Mouse (Mus musculus): Measurements from ENCODE around the gene Asb7. TPM values are rescaled to one million over a fixed set of nuclear protein-coding genes. Genes with fewer than 3 reads are reported as not detected.

Asb7 gene
- polyA plus RNA-seq, 1 experiment from 2014 or later = 13.7 TPM

DNA sequence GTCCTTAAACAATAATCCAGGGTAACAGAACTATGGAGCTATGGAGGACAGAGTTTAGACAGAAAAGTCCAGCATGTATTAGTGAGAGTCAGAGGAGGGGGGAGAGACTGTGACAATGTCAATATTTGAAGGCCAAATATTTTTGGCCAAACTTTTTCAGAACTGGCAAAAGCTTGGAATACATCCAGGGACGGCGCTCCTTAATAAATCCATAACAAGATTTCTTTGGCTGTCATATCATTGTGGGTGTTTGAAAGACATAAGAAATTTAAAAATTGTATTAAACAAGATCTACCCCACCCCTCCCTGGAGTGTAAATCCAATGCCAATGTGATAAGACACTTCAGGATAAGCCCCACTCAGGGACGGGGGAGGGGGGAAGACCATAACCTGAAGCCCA is 89.3 kb downstream of the Asb7 start:
- Histone ChIP-seq H3K4me2 (no peak overlapping the region), H3K9me3 (no peaks in the 10 kb centered on the region), H3K27me3 (no peaks in the 10 kb centered on the region), H3K4me3 (no peak overlapping the region), H3K9ac (no peak overlapping the region), H3K27ac (no peak overlapping the region), H3K36me3 (no peaks in the 10 kb centered on the region), H3K4me1 (no peaks in the 10 kb centered on the region)
- WGBS = 89% methylated on average over 3 of the region's 3 CpGs
- no peak for ATAC-seq (ENCODE audit: insufficient number of reproducible peaks, insufficient read depth, low FRiP score, low TSS enrichment, low read depth)

DNA sequence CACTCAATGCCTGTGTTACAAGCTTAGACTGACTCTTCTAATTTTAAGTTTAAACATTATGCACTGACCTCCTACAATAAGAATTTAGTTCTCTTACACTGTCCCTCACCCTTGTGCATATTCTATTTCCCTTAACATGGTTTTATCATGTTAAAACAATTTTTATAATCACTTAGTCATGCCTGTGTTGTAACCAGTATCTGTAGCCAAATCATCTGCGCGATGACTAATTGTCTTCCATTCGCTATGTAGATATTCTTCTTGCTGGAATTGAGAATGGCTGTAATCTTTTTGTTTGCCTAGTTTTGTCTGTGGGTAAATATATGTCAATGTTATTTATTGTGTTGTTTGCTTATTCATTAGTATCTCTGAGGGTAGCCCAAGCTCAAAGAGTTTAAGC is 91.5 kb downstream of the Asb7 start:
- H3K4me2 ChIP-seq = no peak overlapping the region
- no peak overlapping the region for H3K27ac ChIP-seq
- H3K9me3 ChIP-seq = no peaks in the 10 kb centered on the region
- no peak for ATAC-seq (ENCODE audit: insufficient number of reproducible peaks, insufficient read depth, low FRiP score, low TSS enrichment, low read depth)
- no peaks in the 10 kb centered on the region for H3K36me3 ChIP-seq
- no peaks in the 10 kb centered on the region for H3K27me3 ChIP-seq
- no peak overlapping the region for H3K9ac ChIP-seq
- no peak overlapping the region for H3K4me3 ChIP-seq
- no peaks in the 10 kb centered on the region for H3K4me1 ChIP-seq
- WGBS = 95% methylated on average over 3 of the region's 3 CpGs

Other genes starting within 250 kb of the Asb7 start
- 22.4 and 23.3 TPM in 2 replicates for gene Lins1, start 293 bp upstream of the Asb7 start, polyA plus RNA-seq (2015; fragmentation: Nextera tagmentation; extraction: Ambion mirVana)
- 7.3 and 7.8 TPM in 2 replicates for gene Cers3, start 53.9 kb upstream of the Asb7 start, polyA plus RNA-seq (2015; fragmentation: Nextera tagmentation; extraction: Ambion mirVana)
- 13.2 and 14.8 TPM in 2 replicates for gene Adamts17, start 150.1 kb upstream of the Asb7 start, polyA plus RNA-seq (2015; fragmentation: Nextera tagmentation; extraction: Ambion mirVana)